Mouse (Mus musculus) hindbrain, embryonic 12.5 days (tissue): ENCODE data around the gene Xrn1. TPM values are rescaled to one million over a fixed set of nuclear protein-coding genes. Genes with fewer than 3 reads are reported as not detected.

ENCODE experiments used
- ATAC-seq: fragments of 200-750 bp; cut with Nextera tagmentation; 2 replicates; pipeline ENCODE4 v1.8.0; 2017; ENCODE audit warnings: moderate TSS enrichment; ENCODE audit not compliant: low FRiP score
- H3K27ac ChIP-seq: fragments of 300-500 bp; sonication (generic); 2 replicates; pipeline ENCODE4 v1.5.1; 2016; ENCODE audit warnings: mild to moderate bottlenecking
- H3K27me3 ChIP-seq: fragments of 300-500 bp; sonication (generic); 2 replicates; pipeline ENCODE4 v1.6.1; 2016; ENCODE audit warnings: mild to moderate bottlenecking
- H3K36me3 ChIP-seq: fragments of 300-500 bp; sonication (generic); 2 replicates; pipeline ENCODE4 v1.6.1; 2016; ENCODE audit warnings: mild to moderate bottlenecking
- H3K4me1 ChIP-seq: fragments of 300-500 bp; sonication (generic); 2 replicates; pipeline ENCODE4 v1.6.1; 2016
- H3K4me2 ChIP-seq: fragments of 300-500 bp; sonication (generic); replicated peaks from 2 replicates; pipeline ENCODE4 v1.6.1; 2016; ENCODE audit warnings: mild to moderate bottlenecking
- H3K4me3 ChIP-seq: fragments of 300-500 bp; sonication (generic); 2 replicates; pipeline ENCODE4 v1.5.1; 2016; ENCODE audit warnings: mild to moderate bottlenecking
- H3K9ac ChIP-seq: fragments of 300-500 bp; sonication (generic); 2 replicates; pipeline ENCODE4 v1.6.1; 2016; ENCODE audit warnings: mild to moderate bottlenecking, moderate library complexity
- H3K9me3 ChIP-seq: fragments of 300-500 bp; sonication (generic); replicated peaks from 2 replicates; pipeline ENCODE4 v1.6.1; 2016; ENCODE audit warnings: mild to moderate bottlenecking
- WGBS: fragments of 180-500 bp; shearing (Covaris S2); methylation state at CpG from one replicate; pipeline ENCODE4 v1.1.7; 2016; 5-methylcytosine and 5-hydroxymethylcytosine counted together
- polyA plus RNA-seq: library from polyadenylated mRNA; unstranded; fragments of >200 nt; fragmentation: Nextera tagmentation; extraction: Ambion mirVana; gene quantifications from 2 replicates; pipeline ENCODE4 v1.2.1, GENCODE M21; 2016

Gene Xrn1
- polyA plus RNA-seq, 1 experiment from 2014 or later, result 22.9 TPM

DNA sequence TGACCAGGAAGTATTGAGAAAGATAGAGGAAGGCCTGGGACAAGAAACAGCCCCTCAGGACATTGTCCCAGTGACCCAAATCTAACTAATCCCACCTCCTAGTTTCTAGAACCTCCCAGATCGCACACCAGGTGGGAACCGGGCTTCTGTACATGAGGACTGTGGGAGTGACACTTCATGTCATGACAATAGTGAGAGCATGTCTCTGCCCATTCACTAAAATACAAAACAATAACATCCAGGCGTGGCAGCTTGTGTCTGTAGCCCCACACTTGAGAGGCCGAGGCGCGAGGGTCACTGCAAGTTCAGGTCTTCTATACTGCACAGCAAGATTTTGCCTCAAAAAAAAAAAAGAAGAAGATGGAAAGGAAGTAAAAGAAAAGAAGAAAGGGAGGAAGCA lies 25.3 kb downstream of the Xrn1 start:
- 79% methylated on average over 6 of the region's 6 CpGs for WGBS
- H3K36me3 ChIP-seq, result peaks cover 52% of the 10 kb centered on the region

DNA sequence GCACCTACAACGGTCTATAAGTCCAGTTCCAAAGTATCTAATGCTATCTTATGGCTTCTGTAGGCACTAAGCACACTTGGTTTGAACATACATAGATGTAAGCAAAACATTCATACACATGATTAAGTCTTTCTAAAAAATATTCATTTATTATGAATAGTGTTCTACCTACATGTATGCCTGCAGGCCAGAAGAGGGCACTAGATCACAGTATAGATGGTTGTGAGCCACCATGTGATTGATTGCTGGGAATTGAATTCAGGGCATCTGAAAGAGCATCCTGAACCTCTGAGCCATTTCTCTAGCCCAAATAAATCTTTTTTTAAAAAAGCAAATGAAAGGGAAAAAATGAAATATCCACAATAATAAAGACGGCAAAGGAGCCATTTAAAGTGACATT lies 37.7 kb downstream of the Xrn1 start:
- no peaks in the 10 kb centered on the region for H3K27me3 ChIP-seq
- no peak overlapping the region for H3K4me3 ChIP-seq
- peaks cover 53% of the 10 kb centered on the region for H3K36me3 ChIP-seq
- H3K9me3 ChIP-seq, result no peaks in the 10 kb centered on the region
- H3K4me2 ChIP-seq, result no peak overlapping the region
- no peaks in the 10 kb centered on the region for H3K4me1 ChIP-seq
- no peak for ATAC-seq
- no peak overlapping the region for H3K27ac ChIP-seq
- 96% methylated on average over 2 of the region's 2 CpGs for WGBS
- H3K9ac ChIP-seq, result no peak overlapping the region

More for the DNA sequence above, 25.3 kb downstream of the Xrn1 start:
- no peaks in the 10 kb centered on the region for H3K4me1 ChIP-seq
- H3K27ac ChIP-seq, result no peak overlapping the region
- no peak overlapping the region for H3K4me2 ChIP-seq
- no peaks in the 10 kb centered on the region for H3K9me3 ChIP-seq
- no peaks in the 10 kb centered on the region for H3K27me3 ChIP-seq
- no peak overlapping the region for H3K9ac ChIP-seq
- no peak for ATAC-seq
- H3K4me3 ChIP-seq, result no peak overlapping the region

- H3K27me3 ChIP-seq, result no peaks in the 10 kb centered on the region
- 95% methylated on average over 7 of the region's 7 CpGs for WGBS
Observed at GRCm38 (mm10) chr9:96004455-96004854, 49.9 kb downstream of the Xrn1 start.

GRCm38 (mm10) chr9:96010664-96011063 lies 56.1 kb downstream of the Xrn1 start:
- H3K4me2 ChIP-seq, result no peak overlapping the region
- H3K4me1 ChIP-seq, result no peaks in the 10 kb centered on the region
- no peak overlapping the region for H3K27ac ChIP-seq
- no peaks in the 10 kb centered on the region for H3K9me3 ChIP-seq
- no peak overlapping the region for H3K9ac ChIP-seq
- WGBS, result 94% methylated on average over 7 of the region's 7 CpGs
- no peak overlapping the region for H3K4me3 ChIP-seq
- peaks cover 66% of the 10 kb centered on the region for H3K36me3 ChIP-seq
- no peaks in the 10 kb centered on the region for H3K27me3 ChIP-seq
- no peak for ATAC-seq

More at GRCm38 (mm10) chr9:96004455-96004854, 49.9 kb downstream of the Xrn1 start:
- Histone ChIP-seq H3K9ac (no peak overlapping the region), H3K36me3 (peaks cover 73% of the 10 kb centered on the region), H3K9me3 (no peaks in the 10 kb centered on the region), H3K27ac (no peak overlapping the region), H3K4me1 (no peaks in the 10 kb centered on the region), H3K4me3 (no peak overlapping the region), H3K4me2 (no peak overlapping the region)
- ATAC-seq, result no peak

DNA sequence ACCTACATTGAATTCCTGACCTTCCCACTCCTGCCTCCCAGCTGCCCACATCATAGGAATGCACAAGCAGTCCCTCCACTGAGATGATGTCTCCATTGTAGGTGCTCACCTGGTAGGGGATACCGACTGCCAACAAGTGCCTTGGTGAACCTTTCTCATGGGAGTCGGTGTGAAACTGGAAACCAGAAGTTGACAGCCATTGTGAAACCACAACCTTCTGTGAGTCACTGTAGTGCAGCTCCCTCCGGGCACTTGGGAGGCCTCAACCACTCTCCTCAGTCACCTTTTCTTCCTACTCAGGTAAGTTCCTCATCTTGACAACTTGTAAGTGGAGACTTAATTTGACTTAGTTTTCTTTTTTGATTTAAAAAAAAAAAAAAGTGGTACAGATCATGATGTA lies 69.4 kb downstream of the Xrn1 start:
- Histone ChIP-seq H3K4me1 (no peaks in the 10 kb centered on the region), H3K27me3 (no peaks in the 10 kb centered on the region), H3K9me3 (no peaks in the 10 kb centered on the region), H3K4me3 (no peak overlapping the region), H3K36me3 (peaks cover 56% of the 10 kb centered on the region), H3K9ac (no peak overlapping the region), H3K27ac (no peak overlapping the region), H3K4me2 (no peak overlapping the region)
- ATAC-seq, result no peak
- 96% methylated on average over 3 of the region's 3 CpGs for WGBS

DNA sequence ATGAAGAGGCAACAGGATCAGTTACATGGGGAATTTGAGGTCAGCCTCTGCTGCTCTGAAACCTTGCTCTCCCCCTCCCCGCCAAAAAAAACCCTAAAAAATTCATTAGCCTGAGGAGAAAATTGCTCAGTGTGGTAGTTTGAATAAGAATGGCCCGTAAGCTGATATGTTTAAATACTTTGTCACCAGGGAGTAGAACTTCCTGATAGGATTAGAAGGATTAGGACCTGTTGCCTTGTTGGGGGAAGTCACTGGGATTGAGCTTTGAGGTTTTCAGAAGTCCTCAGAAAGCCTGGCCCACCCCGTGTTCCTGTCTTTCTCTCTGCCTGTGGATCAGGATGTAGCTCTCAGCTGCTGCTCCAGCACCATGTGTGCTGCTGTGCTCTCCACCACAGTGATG lies 73.4 kb downstream of the Xrn1 start:
- Histone ChIP-seq H3K27me3 (no peaks in the 10 kb centered on the region), H3K27ac (no peak overlapping the region), H3K9ac (no peak overlapping the region), H3K4me1 (no peaks in the 10 kb centered on the region), H3K9me3 (no peaks in the 10 kb centered on the region), H3K4me3 (no peak overlapping the region), H3K36me3 (peaks cover 75% of the 10 kb centered on the region), H3K4me2 (no peak overlapping the region)
- 65% methylated on average over 3 of the region's 3 CpGs for WGBS
- no peak for ATAC-seq

- Histone ChIP-seq H3K4me2 (no peak overlapping the region), H3K4me1 (no peaks in the 10 kb centered on the region), H3K36me3 (peaks cover 78% of the 10 kb centered on the region), H3K9me3 (no peaks in the 10 kb centered on the region), H3K27me3 (no peaks in the 10 kb centered on the region), H3K4me3 (no peak overlapping the region), H3K9ac (no peak overlapping the region), H3K27ac (no peak overlapping the region)
- WGBS, result 50% methylated on average over 1 of the region's 1 CpGs
- no peak for ATAC-seq
Observed at GRCm38 (mm10) chr9:96028818-96029217, 74.3 kb downstream of the Xrn1 start.

GRCm38 (mm10) chr9:96029886-96030285 lies 75.3 kb downstream of the Xrn1 start:
- H3K9ac ChIP-seq, result no peak overlapping the region
- no peak overlapping the region for H3K27ac ChIP-seq
- H3K36me3 ChIP-seq, result peaks cover 77% of the 10 kb centered on the region
- no peaks in the 10 kb centered on the region for H3K27me3 ChIP-seq
- H3K4me2 ChIP-seq, result no peak overlapping the region
- ATAC-seq, result no peak
- H3K4me1 ChIP-seq, result no peaks in the 10 kb centered on the region
- H3K4me3 ChIP-seq, result no peak overlapping the region
- H3K9me3 ChIP-seq, result no peaks in the 10 kb centered on the region
- 96% methylated on average over 5 of the region's 5 CpGs for WGBS

GRCm38 (mm10) chr9:96035371-96036086 lies 81.0 kb downstream of the Xrn1 start:
- WGBS, result 86% methylated on average over 3 of the region's 3 CpGs
- H3K4me1 ChIP-seq, result no peaks in the 10 kb centered on the region
- H3K27ac ChIP-seq, result no peak overlapping the region
- H3K9me3 ChIP-seq, result no peaks in the 10 kb centered on the region
- no peak overlapping the region for H3K4me3 ChIP-seq
- no peak overlapping the region for H3K9ac ChIP-seq
- H3K36me3 ChIP-seq, result peaks cover 67% of the 10 kb centered on the region
- no peak for ATAC-seq
- no peak overlapping the region for H3K4me2 ChIP-seq
- no peaks in the 10 kb centered on the region for H3K27me3 ChIP-seq

GRCm38 (mm10) chr9:96044214-96044613 lies 89.7 kb downstream of the Xrn1 start:
- Histone ChIP-seq H3K27ac (no peak overlapping the region), H3K27me3 (no peaks in the 10 kb centered on the region), H3K4me3 (no peak overlapping the region), H3K4me1 (no peaks in the 10 kb centered on the region), H3K9ac (no peak overlapping the region), H3K9me3 (no peaks in the 10 kb centered on the region), H3K4me2 (no peak overlapping the region), H3K36me3 (peaks cover 80% of the 10 kb centered on the region)
- 93% methylated on average over 3 of the region's 3 CpGs for WGBS
- ATAC-seq, result no peak

GRCm38 (mm10) chr9:96051501-96051900 lies 96.9 kb downstream of the Xrn1 start:
- H3K4me2 ChIP-seq, result no peak overlapping the region
- no peak for ATAC-seq
- no peak overlapping the region for H3K9ac ChIP-seq
- H3K9me3 ChIP-seq, result no peaks in the 10 kb centered on the region
- H3K27me3 ChIP-seq, result no peaks in the 10 kb centered on the region
- no peaks in the 10 kb centered on the region for H3K4me1 ChIP-seq
- peaks cover 75% of the 10 kb centered on the region for H3K36me3 ChIP-seq
- no peak overlapping the region for H3K27ac ChIP-seq
- no peak overlapping the region for H3K4me3 ChIP-seq
- WGBS, result 96% methylated on average over 3 of the region's 4 CpGs

DNA sequence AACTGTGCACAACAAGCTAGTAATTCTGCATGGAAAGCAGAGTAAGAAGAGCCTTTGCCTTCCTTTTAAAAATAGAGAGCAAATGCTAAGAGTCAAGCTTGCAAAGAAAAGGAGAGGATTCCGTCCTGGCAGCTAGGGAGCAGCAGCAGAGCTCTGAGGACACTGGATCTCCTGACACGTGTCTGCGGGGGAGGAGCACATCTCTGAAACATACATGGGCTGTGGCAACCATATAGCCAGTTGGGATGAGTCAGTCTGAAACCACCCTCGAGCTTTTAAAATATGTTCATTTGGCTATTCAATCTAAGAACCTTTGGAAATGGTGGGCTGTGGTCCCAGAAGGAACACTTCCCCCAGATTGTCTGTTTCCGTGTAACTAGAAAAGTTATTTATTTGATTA lies 100.3 kb downstream of the Xrn1 start:
- H3K27ac ChIP-seq, result no peak overlapping the region
- ATAC-seq, result no peak
- no peaks in the 10 kb centered on the region for H3K27me3 ChIP-seq
- WGBS, result 90% methylated on average over 5 of the region's 5 CpGs
- H3K36me3 ChIP-seq, result peaks cover 70% of the 10 kb centered on the region
- H3K4me2 ChIP-seq, result no peak overlapping the region
- no peaks in the 10 kb centered on the region for H3K9me3 ChIP-seq
- H3K4me3 ChIP-seq, result no peak overlapping the region
- H3K4me1 ChIP-seq, result no peaks in the 10 kb centered on the region
- no peak overlapping the region for H3K9ac ChIP-seq

- 92% methylated on average over 6 of the region's 6 CpGs for WGBS
- H3K4me2 ChIP-seq, result no peak overlapping the region
- H3K27me3 ChIP-seq, result no peaks in the 10 kb centered on the region
- no peak for ATAC-seq
- no peaks in the 10 kb centered on the region for H3K9me3 ChIP-seq
- H3K9ac ChIP-seq, result no peak overlapping the region
- no peaks in the 10 kb centered on the region for H3K4me1 ChIP-seq
- no peak overlapping the region for H3K4me3 ChIP-seq
- H3K27ac ChIP-seq, result no peak overlapping the region
- H3K36me3 ChIP-seq, result peaks cover 52% of the 10 kb centered on the region
Observed at GRCm38 (mm10) chr9:96056417-96057223, 102.1 kb downstream of the Xrn1 start.
